Mouse (Mus musculus) embryonic fibroblast, embryonic 13.5 days (primary cell): ENCODE measurements around the gene Nup153.

Experiments used
- CTCF ChIP-seq: IDR thresholded peaks from 2 replicates; pipeline ENCODE4 v1.5.1; 2011; ENCODE audit warnings: mild to moderate bottlenecking, control low read depth, low read length, moderate library complexity, borderline replicate concordance; ENCODE audit not compliant: insufficient read depth
- POLR2A ChIP-seq: IDR thresholded peaks from 2 replicates; pipeline ENCODE4 v1.6.1; 2011; ENCODE audit warnings: low read depth, mild to moderate bottlenecking, control low read depth, low read length, moderate library complexity

DNA sequence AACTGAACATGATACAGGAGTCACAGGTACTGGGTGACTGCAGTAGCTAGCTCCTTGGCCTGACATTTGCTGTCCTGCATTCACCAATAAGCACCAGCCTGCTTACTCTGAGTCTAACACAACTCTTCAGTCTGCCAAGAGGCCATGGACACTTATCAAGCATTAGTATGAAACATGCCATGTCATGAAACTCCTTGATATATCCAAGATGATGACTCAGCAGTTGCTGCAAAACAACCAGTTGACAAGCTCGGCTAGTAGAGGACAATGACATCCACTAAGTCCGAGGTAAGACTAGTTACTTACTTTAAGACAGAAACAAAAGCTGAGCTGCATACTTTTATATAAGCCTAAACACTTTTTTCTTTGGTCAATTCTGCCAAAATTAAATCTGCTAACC is 2.5 kb downstream of the Nup153 start:
- TF ChIP-seq CTCF = no peak
- TF ChIP-seq POLR2A = no peak
